Mouse (Mus musculus) liver, adult 2 months (tissue): Measurements from ENCODE around the gene Hyal5.

Experiments
- CTCF ChIP-seq: fragments of 200-500 bp; IDR thresholded peaks from 2 replicates; pipeline ENCODE4 v1.5.1; 2011; ENCODE audit warnings: low read depth, low read length, control low read depth
- POLR2A ChIP-seq: fragments of 200-500 bp; IDR thresholded peaks from 2 replicates; pipeline ENCODE4 v1.6.1; 2011; ENCODE audit warnings: low read length, control low read depth; ENCODE audit not compliant: insufficient read depth; ENCODE audit errors: extremely low read depth

DNA sequence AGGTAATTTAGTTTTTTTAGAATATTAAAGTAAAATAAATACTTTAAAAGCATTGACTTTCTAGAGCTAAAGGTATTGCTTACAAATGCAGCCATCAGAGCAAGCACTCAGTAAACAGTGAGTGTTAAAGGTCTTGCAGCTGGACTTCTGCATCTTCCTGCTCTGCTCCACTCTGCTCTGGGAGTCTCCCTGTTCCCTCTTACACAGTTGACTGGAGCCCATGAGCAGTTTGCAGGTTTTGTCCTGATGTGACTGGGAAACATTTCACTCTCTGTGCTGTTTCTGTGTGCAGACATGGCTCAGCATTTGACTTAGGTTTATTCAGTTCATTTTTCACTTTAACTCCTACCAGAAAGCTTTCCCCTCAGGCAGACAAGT, 52.9 kb downstream of the Hyal5 start:
- TF ChIP-seq CTCF (no peak), POLR2A (no peak)
